Mouse (Mus musculus): ENCODE measurements around the gene Erfe. TPM values are rescaled to one million over a fixed set of nuclear protein-coding genes. Genes with fewer than 3 reads are reported as not detected.

Gene Erfe
- polyA plus RNA-seq, 1 experiment from 2014 or later: 0.53 TPM

Other genes with a start within 250 kb of the Erfe start
- 0.43 and 1.3 TPM in 2 replicates for gene Rbm44, start 221.3 kb upstream of the Erfe start, polyA plus RNA-seq (2014; fragmentation: Nextera tagmentation; extraction: Ambion mirVana)
- gene Ramp1, start 186.6 kb upstream of the Erfe start, polyA plus RNA-seq (2014; fragmentation: Nextera tagmentation; extraction: Ambion mirVana): 0.57 and 1.2 TPM in 2 replicates
- gene Ube2f, start 116.1 kb upstream of the Erfe start, polyA plus RNA-seq (2014; fragmentation: Nextera tagmentation; extraction: Ambion mirVana): 86.8 and 89.1 TPM in 2 replicates
- 14.2 and 14.3 TPM in 2 replicates for gene Scly, start 68.1 kb upstream of the Erfe start, polyA plus RNA-seq (2014; fragmentation: Nextera tagmentation; extraction: Ambion mirVana)
- 0.09 TPM in 1 of 2 replicates, not detected in the other for gene Espnl, start 44.4 kb upstream of the Erfe start, polyA plus RNA-seq (2014; fragmentation: Nextera tagmentation; extraction: Ambion mirVana)
- 0.39 and 0.97 TPM in 2 replicates for gene Klhl30, start 15.4 kb upstream of the Erfe start, polyA plus RNA-seq (2014; fragmentation: Nextera tagmentation; extraction: Ambion mirVana)
- 165 and 178 TPM in 2 replicates for gene Ilkap, start 32.4 kb downstream of the Erfe start, polyA plus RNA-seq (2014; fragmentation: Nextera tagmentation; extraction: Ambion mirVana)
- 282 and 316 TPM in 2 replicates for gene Hes6, start 47.6 kb downstream of the Erfe start, polyA plus RNA-seq (2014; fragmentation: Nextera tagmentation; extraction: Ambion mirVana)
- gene Per2, start 92.9 kb downstream of the Erfe start, polyA plus RNA-seq (2014; fragmentation: Nextera tagmentation; extraction: Ambion mirVana): 3.2 and 4.1 TPM in 2 replicates
- gene Traf3ip1, start 128.2 kb downstream of the Erfe start, polyA plus RNA-seq (2014; fragmentation: Nextera tagmentation; extraction: Ambion mirVana): 7.9 and 8.1 TPM in 2 replicates
- gene Asb1, start 174.1 kb downstream of the Erfe start, polyA plus RNA-seq (2014; fragmentation: Nextera tagmentation; extraction: Ambion mirVana): 11.9 and 16.7 TPM in 2 replicates

Measured in neural tube, embryonic 11.5 days (tissue).